Mouse (Mus musculus): ENCODE data around the gene Gm28042. TPM values are rescaled to one million over a fixed set of nuclear protein-coding genes. Genes with fewer than 3 reads are reported as not detected.

Gm28042 gene
- total RNA-seq, 2 experiments from 2014 or later: 1.0 to 1.2 TPM

- DNase-seq (ENCODE audit: low spot score in 2 of 2): peak in 1 of 2 experiments; percentile 47
Measured at GRCm38 (mm10) chr2:120011462-120012200, 15.7 kb upstream of the Gm28042 start.

- DNase-seq (ENCODE audit: low spot score in 2 of 2): no peak
Measured at GRCm38 (mm10) chr2:120012924-120013323, 14.4 kb upstream of the Gm28042 start.

GRCm38 (mm10) chr2:120013831-120014486 is 13.3 kb upstream of the Gm28042 start:
- no peak for DNase-seq (ENCODE audit: low spot score in 2 of 2)

GRCm38 (mm10) chr2:120015882-120016281 is 11.4 kb upstream of the Gm28042 start:
- DNase-seq (ENCODE audit: low spot score in 2 of 2): no peak

GRCm38 (mm10) chr2:120017599-120017998 is 9.7 kb upstream of the Gm28042 start:
- DNase-seq (ENCODE audit: low spot score in 2 of 2): peak in 1 of 2 experiments; percentile 7

GRCm38 (mm10) chr2:120024337-120024736 is 3.0 kb upstream of the Gm28042 start:
- DNase-seq (ENCODE audit: low spot score in 2 of 2): no peak

GRCm38 (mm10) chr2:120027950-120028331 is 648 bp downstream of the Gm28042 start:
- DNase-seq (ENCODE audit: low spot score in 2 of 2): no peak

GRCm38 (mm10) chr2:120030380-120030779 is 3.1 kb downstream of the Gm28042 start:
- DNase-seq (ENCODE audit: low spot score in 2 of 2): no peak

GRCm38 (mm10) chr2:120032726-120033467 is 5.6 kb downstream of the Gm28042 start, which contains the start of gene Pla2g4b:
Gene Pla2g4b, plus strand, starts transcription at chr2:120033417.
- DNase-seq (ENCODE audit: low spot score in 2 of 2): no peak

- DNase-seq (ENCODE audit: low spot score in 2 of 2): no peak
Measured at GRCm38 (mm10) chr2:120033726-120034125, 6.4 kb downstream of the Gm28042 start.

GRCm38 (mm10) chr2:120037744-120038143 is 10.5 kb downstream of the Gm28042 start:
- DNase-seq (ENCODE audit: low spot score in 2 of 2): no peak

- DNase-seq (ENCODE audit: low spot score in 2 of 2): no peak
Measured at GRCm38 (mm10) chr2:120040991-120041390, 13.7 kb downstream of the Gm28042 start.

- DNase-seq (ENCODE audit: low spot score in 2 of 2): no peak
Measured at GRCm38 (mm10) chr2:120044101-120044603, 16.9 kb downstream of the Gm28042 start.

GRCm38 (mm10) chr2:120044676-120045075 is 17.4 kb downstream of the Gm28042 start:
- no peak for DNase-seq (ENCODE audit: low spot score in 2 of 2)

GRCm38 (mm10) chr2:120046486-120047310 is 19.4 kb downstream of the Gm28042 start:
- DNase-seq (ENCODE audit: low spot score in 2 of 2): no peak

- no peak for DNase-seq (ENCODE audit: low spot score in 2 of 2)
Measured at GRCm38 (mm10) chr2:120048173-120048572, 20.9 kb downstream of the Gm28042 start.

- no peak for DNase-seq (ENCODE audit: low spot score in 2 of 2)
Measured at GRCm38 (mm10) chr2:120049632-120050274, 22.5 kb downstream of the Gm28042 start.

GRCm38 (mm10) chr2:120051405-120051804 is 24.1 kb downstream of the Gm28042 start:
- no peak for DNase-seq (ENCODE audit: low spot score in 2 of 2)

- DNase-seq (ENCODE audit: low spot score in 2 of 2): no peak
Measured at GRCm38 (mm10) chr2:120054771-120055552, 27.7 kb downstream of the Gm28042 start.

Measured in gastrocnemius, postnatal 4 days (tissue).